Mouse (Mus musculus) activated CD4-positive, CD25-positive, alpha-beta regulatory T cell (primary cell): ENCODE data around the gene Arnt. TPM values are rescaled to one million over a fixed set of nuclear protein-coding genes. Genes with fewer than 3 reads are reported as not detected.

Experiments
- polyA plus RNA-seq, 2 experiments: library from polyadenylated mRNA; unstranded; fragments of 100-300 nt; shearing (Covaris generic); gene quantifications; one replicate each; pipeline ENCODE4 v1.2.1; 2017

The Arnt gene
- 10 to 100 TPM; 33.0 to 36.3 TPM for polyA plus RNA-seq

DNA sequence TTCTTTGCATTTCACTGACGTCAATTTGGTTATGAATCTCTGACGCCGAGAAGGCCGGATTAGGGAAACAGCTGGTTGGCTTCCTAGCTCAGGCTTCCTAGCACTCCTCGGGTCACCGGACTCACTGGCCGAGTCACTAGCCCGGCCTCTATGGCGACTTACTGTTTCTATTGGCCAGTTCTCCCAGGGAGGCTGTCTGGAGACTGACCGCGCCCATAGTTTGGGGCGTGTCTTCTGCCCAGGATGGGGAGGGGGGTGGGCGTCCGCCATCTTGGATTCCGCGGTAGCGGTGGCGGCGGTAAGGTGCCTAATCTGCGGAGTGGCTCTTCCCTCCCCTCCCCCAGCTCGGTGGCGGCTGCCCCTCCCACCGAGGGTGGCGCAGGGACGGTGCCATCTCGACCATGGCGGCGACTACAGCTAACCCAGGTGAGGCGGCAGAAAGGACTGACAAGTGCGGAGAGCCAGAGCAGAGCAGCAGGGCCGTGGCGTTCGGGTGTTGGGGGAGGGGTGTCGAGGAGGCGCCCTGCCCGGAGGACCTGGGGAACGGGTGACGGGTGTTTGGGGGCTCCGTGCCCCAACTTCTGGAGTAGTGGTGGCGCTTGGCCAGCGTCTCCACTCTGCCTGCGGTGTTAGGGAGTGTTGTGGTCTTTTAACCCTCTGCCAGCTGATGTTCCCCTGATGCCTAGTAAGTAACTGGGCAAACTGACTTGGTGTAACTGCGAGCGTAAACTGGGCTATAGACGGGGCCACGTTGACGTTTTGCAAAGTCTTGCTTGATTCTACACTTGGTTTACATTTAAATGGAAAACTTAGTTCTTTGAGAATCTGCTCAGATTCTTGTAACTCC, at the start of gene Arnt:
Gene Arnt, plus strand, starts transcription at position 253 of the 847 bp plus-strand sequence.

DNA sequence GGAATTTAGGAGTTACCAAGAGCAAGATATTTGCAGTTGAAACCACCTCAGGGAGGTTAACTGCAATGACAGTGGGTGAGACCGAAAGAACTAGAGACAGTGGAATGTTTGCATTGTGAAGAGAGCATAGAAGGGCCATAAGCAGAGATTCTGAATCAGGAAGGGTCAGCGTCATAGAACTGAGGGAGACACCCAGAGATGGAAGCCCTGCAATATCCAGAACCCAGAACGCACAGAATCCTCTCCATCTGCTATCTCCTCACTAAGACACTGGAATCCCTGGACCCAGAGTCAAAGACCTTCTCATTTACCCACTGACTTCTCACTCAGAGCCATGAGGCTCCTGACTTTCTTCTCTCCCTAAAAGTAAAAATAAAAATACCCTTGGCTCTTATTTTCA, 31.4 kb upstream of the Arnt start, which contains the start of gene 4930558C23Rik:
Gene 4930558C23Rik, minus strand, starts transcription at position 101 of the 400 bp plus-strand sequence.

DNA sequence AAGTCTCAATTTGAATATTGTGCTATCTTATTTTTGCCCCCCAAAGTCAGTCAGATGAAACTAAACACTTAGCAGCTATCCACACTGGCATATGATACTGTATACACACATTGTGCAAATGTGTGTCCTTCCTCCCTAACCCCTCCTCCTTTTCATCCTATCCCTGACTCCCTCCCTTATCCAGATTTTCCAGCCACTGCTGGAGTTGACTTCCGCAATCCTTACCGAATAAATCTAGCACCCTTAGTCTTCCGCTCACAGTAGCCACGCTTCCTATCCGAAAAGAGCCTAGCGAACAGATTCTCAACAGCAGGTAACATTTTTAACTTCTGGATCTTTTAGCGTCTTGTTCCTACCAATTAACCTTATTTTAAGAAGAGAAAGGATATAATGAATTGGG, 64.8 kb downstream of the Arnt start, which contains the start of gene Ctsk:
Gene Ctsk, plus strand, starts transcription at position 233 of the 400 bp plus-strand sequence.

GRCm38 (mm10) chr3:95526622-95527211, 92.5 kb downstream of the Arnt start, which contains the start of gene Ctss:
TSS of gene Ctss (plus strand) at chr3:95526786.

Other genes starting within 250 kb of the Arnt start
- 10 to 100 TPM; 24.8 to 34.5 TPM for gene Gabpb2, start 216.5 kb upstream of the Arnt start, polyA plus RNA-seq
- 100 to 1,000 TPM; 446 to 449 TPM for gene Cdc42se1, start 205.7 kb upstream of the Arnt start, polyA plus RNA-seq
- 10 to 100 TPM in 1 of 2 experiments, 1 to 10 TPM in 1; 9.1 to 20.6 TPM for gene Mllt11, start 202.2 kb upstream of the Arnt start, polyA plus RNA-seq
- 1 to 10 TPM in 1 of 2 experiments, under 1 TPM in 1; 0.42 to 1.2 TPM for gene Gm128, start 192.8 kb upstream of the Arnt start, polyA plus RNA-seq
- gene Bnipl, start 183.2 kb upstream of the Arnt start, polyA plus RNA-seq, result 1 to 10 TPM in 1 of 2 experiments, under 1 TPM in 1; 0.45 to 1.1 TPM
- 10 to 100 TPM; 28.2 to 29.8 TPM for gene Mindy1, start 153.0 kb upstream of the Arnt start, polyA plus RNA-seq
- 1 to 10 TPM; 6.4 to 6.5 TPM for gene Prune1, start 152.3 kb upstream of the Arnt start, polyA plus RNA-seq
- under 1 TPM in 1 of 2 experiments, not detected in 1; 0.85 TPM for gene Anxa9, start 127.2 kb upstream of the Arnt start, polyA plus RNA-seq
- 100 to 1,000 TPM; 193 to 214 TPM for gene Cers2, start 119.6 kb upstream of the Arnt start, polyA plus RNA-seq
- gene Setdb1, start 77.2 kb upstream of the Arnt start, polyA plus RNA-seq, result 10 to 100 TPM; 27.3 to 39.2 TPM
- gene 4930558C23Rik, start 31.5 kb upstream of the Arnt start, polyA plus RNA-seq, result not detected
- gene Ctsk, start 64.9 kb downstream of the Arnt start, polyA plus RNA-seq, result not detected
- gene Ctss, start 92.4 kb downstream of the Arnt start, polyA plus RNA-seq, result 100 to 1,000 TPM; 332 to 402 TPM
- under 1 TPM in 1 of 2 experiments, not detected in 1; 0.11 TPM for gene Hormad1, start 125.3 kb downstream of the Arnt start, polyA plus RNA-seq
- gene Golph3l, start 154.5 kb downstream of the Arnt start, polyA plus RNA-seq, result 10 to 100 TPM; 30.7 to 32.6 TPM
- gene Ensa, start 190.6 kb downstream of the Arnt start, polyA plus RNA-seq, result 10 to 100 TPM; 74.4 to 87.9 TPM
- 100 to 1,000 TPM; 526 to 541 TPM for gene Mcl1, start 224.4 kb downstream of the Arnt start, polyA plus RNA-seq